In genomic region chr11:88582781-88583180, GRCm38 (mm10) we compare ENCODE assay signal across 8 mouse cellular contexts.
DNase-seq lines count a peak whose midpoint lies in the region; ATAC-seq and TF ChIP-seq lines count a peak whose summit lies in the region.

No protein-coding gene starts in this region.

- no peak overlapping the region; the same call in 1 of the 2 replicates for H3K9ac ChIP-seq in lung, embryonic 14.5 days
- peak overlapping the region; percentile 47; the same call in 1 of the 2 replicates for H3K9ac ChIP-seq in forebrain, embryonic 11.5 days (ENCODE audit: low read length)
- H3K9ac ChIP-seq in intestine, embryonic 16.5 days (ENCODE audit: low read depth, low read length): peak overlapping the region; percentile 17; the same call in 1 of the 2 replicates

- peak overlapping the region; percentile 40 for H3K4me2 ChIP-seq in lung, embryonic 14.5 days
- peak overlapping the region; percentile 40 for H3K4me2 ChIP-seq in forebrain, embryonic 11.5 days (ENCODE audit: low read depth, low read length, severe bottlenecking)
- H3K4me2 ChIP-seq in intestine, embryonic 16.5 days (ENCODE audit: low read depth, low read length): no peak overlapping the region

- H3K9me3 ChIP-seq in lung, embryonic 14.5 days (ENCODE audit: low read depth, low read length): no peaks in the 10 kb centered on the region
- H3K9me3 ChIP-seq in forebrain, embryonic 11.5 days (ENCODE audit: control insufficient read depth, low read length): no peaks in the 10 kb centered on the region
- no peaks in the 10 kb centered on the region for H3K9me3 ChIP-seq in intestine, embryonic 16.5 days (ENCODE audit: control insufficient read depth, low read length)

- no peaks in the 10 kb centered on the region; the same call in 1 of the 2 replicates for H3K36me3 ChIP-seq in lung, embryonic 14.5 days (ENCODE audit: insufficient read depth)
- H3K36me3 ChIP-seq in forebrain, embryonic 11.5 days (ENCODE audit: control insufficient read depth, insufficient read depth, low read length): no peaks in the 10 kb centered on the region
- no peaks in the 10 kb centered on the region for H3K36me3 ChIP-seq in intestine, embryonic 16.5 days (ENCODE audit: control insufficient read depth, insufficient read depth, low read length)

- H3K4me3 ChIP-seq in lung, embryonic 14.5 days (ENCODE audit: low read depth, low read length): no peak overlapping the region
- no peak overlapping the region for H3K4me3 ChIP-seq in forebrain, embryonic 11.5 days (ENCODE audit: low read depth, low read length)
- H3K4me3 ChIP-seq in intestine, embryonic 16.5 days (ENCODE audit: low read length): no peak overlapping the region
- no peak overlapping the region for H3K4me3 ChIP-seq in olfactory bulb, adult 2 months (ENCODE audit: insufficient read depth, low read depth, low read length)

- ATAC-seq in lung, embryonic 14.5 days (ENCODE audit: insufficient read depth): no peak
- peak; percentile 2 for ATAC-seq in forebrain, embryonic 11.5 days (replicated peaks; ENCODE audit: low FRiP score)
- no peak for ATAC-seq in intestine, embryonic 16.5 days
- no peak for ATAC-seq in erythroid progenitor cell, adult 5-6 weeks (replicated peaks; ENCODE audit: low FRiP score, poor library complexity, severe bottlenecking)
- ATAC-seq in erythroblast, adult 5-6 weeks (replicated peaks; ENCODE audit: low FRiP score, poor library complexity, severe bottlenecking): no peak

- H3K4me1 ChIP-seq in lung, embryonic 14.5 days (ENCODE audit: insufficient read depth): peaks cover 46% of the 10 kb centered on the region
- peaks cover 46% of the 10 kb centered on the region for H3K4me1 ChIP-seq in forebrain, embryonic 11.5 days (replicated peaks; ENCODE audit: control insufficient read depth, insufficient read depth, low read length)
- peaks cover 50% of the 10 kb centered on the region for H3K4me1 ChIP-seq in intestine, embryonic 16.5 days (ENCODE audit: control insufficient read depth, insufficient read depth, low read length)
- H3K4me1 ChIP-seq in olfactory bulb, adult 2 months (ENCODE audit: control insufficient read depth, insufficient read depth, low read length): peaks cover 33% of the 10 kb centered on the region

- H3K27ac ChIP-seq in lung, embryonic 14.5 days (ENCODE audit: low read depth): peak overlapping the region; percentile 81
- H3K27ac ChIP-seq in forebrain, embryonic 11.5 days (ENCODE audit: low read depth, low read length): peak overlapping the region; percentile 95
- peak overlapping the region; percentile 91 for H3K27ac ChIP-seq in intestine, embryonic 16.5 days (ENCODE audit: low read length)
- H3K27ac ChIP-seq in olfactory bulb, adult 2 months (ENCODE audit: insufficient read depth, low read depth, low read length): peak overlapping the region; percentile 39

- no peak for TF ChIP-seq POLR2A in olfactory bulb, adult 2 months (IDR thresholded peaks at IDR 0.05; ENCODE audit: insufficient read depth, low read depth, low read length)

- TF ChIP-seq CTCF in lung, embryonic 14.5 days (IDR thresholded peaks at IDR 0.05; ENCODE audit: low read depth): no peak
- TF ChIP-seq CTCF in olfactory bulb, adult 2 months (IDR thresholded peaks at IDR 0.05; ENCODE audit: insufficient read depth, low read depth, low read length): no peak

- WGBS in lung, embryonic 14.5 days: 7% methylated on average over 7 of the region's 7 CpGs
- 3% methylated on average over 7 of the region's 7 CpGs for WGBS in forebrain, embryonic 11.5 days
- WGBS in intestine, embryonic 16.5 days: 22% methylated on average over 7 of the region's 7 CpGs
- 40% methylated on average over 7 of the region's 7 CpGs for WGBS in olfactory bulb, adult 2 months

- DNase-seq in lung, embryonic 14.5 days: peak; percentile 57
- DNase-seq in lung, adult 18-20 months: no peak
- no peak for DNase-seq in forebrain, embryonic 11.5 days (ENCODE audit: low spot score)
- DNase-seq in left cerebral cortex, postnatal 25 days (ENCODE audit: low spot score in 2 of 2): no peak

- intact Hi-C loops in left cerebral cortex, postnatal 25 days (cut with DNase I): loop anchor here (5.0 kb wide), 1 partner anchor 135 kb away; the partner anchor contains the start of gene Msi2

- H3K27me3 ChIP-seq in lung, embryonic 14.5 days (ENCODE audit: insufficient read depth, low read length): no peaks in the 10 kb centered on the region
- H3K27me3 ChIP-seq in forebrain, embryonic 11.5 days (ENCODE audit: control insufficient read depth, insufficient read depth, low read length): no peaks in the 10 kb centered on the region
- no peaks in the 10 kb centered on the region for H3K27me3 ChIP-seq in intestine, embryonic 16.5 days (replicated peaks; ENCODE audit: control insufficient read depth, insufficient read depth, low read length)

Comparison
In these comparisons a context has a peak if more than half of its experiments do, and no peak if none do; other contexts are left out.
1. H3K27ac ChIP-seq: peak in every context shown above with its lines; median percentile 95 in forebrain, embryonic 11.5 days; 91 in intestine, embryonic 16.5 days; 81 in lung, embryonic 14.5 days; 39 in olfactory bulb, adult 2 months.